Mouse (Mus musculus): ENCODE results near the gene U90926. TPM values are rescaled to one million over a fixed set of nuclear protein-coding genes. Genes with fewer than 3 reads are reported as not detected.
"Not testable (repeated sequence)": the region's sequence is repeated elsewhere in the genome, so short reads cannot be mapped to it uniquely, and the experiment has no call there.

The U90926 gene
- polyA plus RNA-seq, 1 experiment from 2014 or later, result not detected

DNA sequence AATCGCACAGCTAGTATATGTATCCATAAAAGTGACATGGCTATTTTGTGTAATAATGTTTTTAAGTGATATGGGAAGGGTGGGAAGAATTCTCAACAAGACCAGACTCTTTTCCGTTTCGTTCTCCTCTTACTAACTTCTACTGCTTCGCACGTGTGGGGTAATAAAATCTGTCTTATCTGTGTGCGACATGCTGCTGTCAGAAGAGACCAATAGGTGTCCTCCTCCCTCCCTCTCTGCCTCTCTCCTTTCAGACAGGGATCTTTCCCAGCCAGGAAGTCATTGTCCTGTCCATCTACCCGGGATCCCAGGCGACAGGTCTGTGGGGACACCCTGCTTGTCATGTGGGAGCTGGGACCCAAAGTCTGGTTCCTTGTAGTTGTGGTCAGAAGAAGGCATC lies 5.0 kb downstream of the U90926 start:
- H3K4me1 ChIP-seq (replicated peaks), result no peaks in the 10 kb centered on the region
- H3K27me3 ChIP-seq, result no peaks in the 10 kb centered on the region
- no peak overlapping the region for H3K27ac ChIP-seq (replicated peaks)
- H3K9ac ChIP-seq, result no peak overlapping the region
- no peak overlapping the region for H3K4me3 ChIP-seq
- H3K9me3 ChIP-seq, result no peaks in the 10 kb centered on the region
- WGBS, result 75% methylated on average over 8 of the region's 8 CpGs
- no peak for ATAC-seq (ENCODE audit: low read depth)
- H3K36me3 ChIP-seq, result peaks cover 12% of the 10 kb centered on the region
- H3K4me2 ChIP-seq, result no peak overlapping the region

DNA sequence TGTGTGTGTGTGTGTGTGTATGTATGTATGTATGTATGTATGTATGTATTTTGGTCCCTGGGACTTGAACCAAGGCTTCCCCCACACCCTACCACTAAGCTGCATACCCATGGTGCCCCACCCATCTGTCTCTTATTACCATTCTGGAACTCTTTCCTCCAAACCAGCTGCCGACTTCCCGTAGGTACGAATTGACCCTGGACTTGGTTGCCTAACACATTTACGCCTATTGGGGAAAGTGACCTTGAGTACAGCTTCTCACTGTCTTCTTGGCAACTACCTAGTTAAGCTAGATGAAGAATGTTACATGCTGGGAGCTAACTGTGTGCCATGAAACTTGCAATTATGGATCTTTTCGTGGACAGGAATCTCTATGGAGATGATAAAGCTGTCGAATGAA lies 9.1 kb downstream of the U90926 start:
- Histone ChIP-seq H3K9me3 (no peaks in the 10 kb centered on the region), H3K4me1 (replicated peaks) (no peaks in the 10 kb centered on the region), H3K4me3 (no peak overlapping the region), H3K4me2 (no peak overlapping the region), H3K36me3 (peaks cover 49% of the 10 kb centered on the region), H3K27ac (replicated peaks) (no peak overlapping the region), H3K27me3 (no peaks in the 10 kb centered on the region), H3K9ac (no peak overlapping the region)
- WGBS, result 94% methylated on average over 6 of the region's 6 CpGs
- no peak for ATAC-seq (ENCODE audit: low read depth)

DNA sequence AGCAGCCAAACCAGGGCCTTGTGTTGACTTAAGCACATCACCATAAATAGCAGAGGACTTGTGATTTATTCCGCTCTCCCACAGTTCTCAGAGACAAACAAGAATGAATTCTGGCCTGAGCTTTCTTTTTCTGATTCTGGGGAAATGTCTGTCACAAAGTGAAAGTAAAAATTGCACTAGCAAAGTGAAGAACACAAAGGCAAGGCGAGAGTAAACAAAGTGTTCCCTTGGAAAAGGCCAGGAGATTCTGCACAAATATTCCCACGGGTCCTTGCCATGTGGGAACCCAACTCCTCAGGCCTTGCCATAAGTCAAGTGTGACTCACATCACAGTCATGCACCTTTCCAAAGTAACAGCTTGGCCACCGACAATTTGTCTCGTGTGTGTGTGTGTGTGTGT lies 9.5 kb downstream of the U90926 start:
- Histone ChIP-seq H3K9ac (no peak overlapping the region), H3K4me2 (no peak overlapping the region), H3K4me3 (no peak overlapping the region), H3K9me3 (no peaks in the 10 kb centered on the region), H3K36me3 (peaks cover 54% of the 10 kb centered on the region), H3K4me1 (replicated peaks) (no peaks in the 10 kb centered on the region), H3K27ac (replicated peaks) (no peak overlapping the region), H3K27me3 (no peaks in the 10 kb centered on the region)
- WGBS, result 98% methylated on average over 5 of the region's 5 CpGs
- no peak for ATAC-seq (ENCODE audit: low read depth)

DNA sequence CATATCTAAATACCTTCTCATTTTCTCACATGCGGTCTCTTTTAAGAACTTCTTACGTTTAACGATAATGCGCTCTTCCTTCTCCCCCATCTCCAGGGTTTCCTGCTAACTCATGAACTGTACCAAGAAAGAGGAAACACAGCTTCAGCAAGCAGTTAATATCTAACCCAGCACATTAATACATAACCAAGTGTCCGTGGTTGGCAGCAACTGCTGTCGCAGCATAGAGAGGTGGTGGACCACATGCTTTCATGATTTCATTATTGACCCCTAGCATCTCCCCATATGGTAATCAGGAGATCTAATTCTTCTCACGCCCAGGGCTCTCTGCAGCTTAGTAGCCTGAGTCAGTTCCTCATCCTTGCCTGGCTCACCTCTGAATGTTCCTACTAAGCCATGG lies 10.0 kb downstream of the U90926 start:
- peaks cover 58% of the 10 kb centered on the region for H3K36me3 ChIP-seq
- H3K4me1 ChIP-seq (replicated peaks), result no peaks in the 10 kb centered on the region
- H3K9me3 ChIP-seq, result no peaks in the 10 kb centered on the region
- H3K4me2 ChIP-seq, result no peak overlapping the region
- H3K27ac ChIP-seq (replicated peaks), result no peak overlapping the region
- H3K27me3 ChIP-seq, result no peaks in the 10 kb centered on the region
- no peak for ATAC-seq (ENCODE audit: low read depth)
- no peak overlapping the region for H3K4me3 ChIP-seq
- WGBS, result 89% methylated on average over 7 of the region's 7 CpGs
- no peak overlapping the region for H3K9ac ChIP-seq

DNA sequence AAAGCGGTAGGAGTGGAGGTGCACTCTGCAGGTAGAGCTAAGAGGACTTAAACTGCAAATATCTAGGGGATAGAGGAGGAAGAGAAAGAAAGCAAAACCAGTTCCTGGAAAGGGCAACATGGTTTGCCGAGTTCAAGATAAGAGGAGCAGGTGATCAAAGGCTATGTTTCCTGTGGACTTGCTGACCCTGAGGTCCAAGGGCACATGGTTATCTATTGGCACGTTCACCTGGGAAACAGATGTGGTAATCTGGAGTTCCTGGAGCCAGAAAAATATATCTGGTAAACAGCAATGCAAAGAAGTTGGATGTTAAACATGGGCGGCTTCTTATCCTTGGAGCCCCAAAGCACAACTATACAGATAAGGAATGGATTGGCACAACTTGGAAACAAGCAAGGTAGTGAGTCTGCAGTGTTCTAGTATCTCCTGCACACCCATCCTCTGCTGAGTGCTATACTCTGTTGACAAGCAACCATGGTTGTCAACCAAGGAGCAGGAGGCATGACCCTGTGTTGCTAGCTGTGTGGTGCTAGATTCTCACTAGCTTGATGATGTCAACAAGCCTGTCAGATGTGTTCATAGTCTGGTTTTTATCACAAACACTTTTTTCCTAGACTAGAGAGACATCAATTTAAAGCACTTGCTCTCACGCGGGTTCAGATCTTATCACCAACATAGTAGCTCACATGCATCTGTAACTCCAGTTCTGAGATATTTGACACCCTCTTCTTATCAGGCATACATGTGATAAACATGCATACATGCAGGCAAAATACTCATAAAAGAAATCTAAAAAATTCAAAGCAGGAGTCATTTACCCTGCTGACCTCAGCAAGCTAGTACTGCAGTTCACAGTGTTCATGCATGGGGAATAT lies 10.8 kb downstream of the U90926 start:
- Histone ChIP-seq H3K36me3 (peaks cover 66% of the 10 kb centered on the region), H3K27ac (replicated peaks) (no peak overlapping the region), H3K27me3 (no peaks in the 10 kb centered on the region), H3K4me2 (no peak overlapping the region), H3K9ac (no peak overlapping the region), H3K4me3 (no peak overlapping the region), H3K9me3 (no peaks in the 10 kb centered on the region), H3K4me1 (replicated peaks) (no peaks in the 10 kb centered on the region)
- ATAC-seq (ENCODE audit: low read depth), result no peak
- 96% methylated on average over 6 of the region's 6 CpGs for WGBS

DNA sequence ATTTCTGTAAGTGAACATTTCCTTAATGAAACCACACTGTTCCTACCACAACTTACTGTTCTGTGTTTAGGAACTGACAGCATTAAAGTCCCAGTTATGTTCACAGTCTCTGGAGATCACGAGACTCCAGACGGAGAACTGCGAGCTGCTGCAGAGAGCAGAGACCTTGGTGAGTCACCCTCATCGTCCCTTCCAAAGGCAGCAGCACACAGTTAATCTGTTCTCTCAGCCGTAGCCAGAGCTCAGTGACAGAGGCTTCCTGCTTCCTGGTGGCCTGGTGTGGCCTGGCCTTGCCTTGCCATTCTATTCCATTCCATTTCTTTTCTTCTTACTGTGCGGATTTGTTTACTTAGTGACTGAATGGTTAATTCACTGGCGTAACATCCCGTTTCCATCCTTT lies 16.9 kb downstream of the U90926 start:
- H3K9me3 ChIP-seq, result no peaks in the 10 kb centered on the region
- no peak overlapping the region for H3K9ac ChIP-seq
- no peaks in the 10 kb centered on the region for H3K27me3 ChIP-seq
- H3K4me2 ChIP-seq, result no peak overlapping the region
- no peak for ATAC-seq (ENCODE audit: low read depth)
- peaks cover 21% of the 10 kb centered on the region for H3K4me1 ChIP-seq (replicated peaks)
- no peak overlapping the region for H3K4me3 ChIP-seq
- H3K27ac ChIP-seq (replicated peaks), result no peak overlapping the region
- peaks cover 80% of the 10 kb centered on the region for H3K36me3 ChIP-seq
- WGBS, result 72% methylated on average over 8 of the region's 8 CpGs

DNA sequence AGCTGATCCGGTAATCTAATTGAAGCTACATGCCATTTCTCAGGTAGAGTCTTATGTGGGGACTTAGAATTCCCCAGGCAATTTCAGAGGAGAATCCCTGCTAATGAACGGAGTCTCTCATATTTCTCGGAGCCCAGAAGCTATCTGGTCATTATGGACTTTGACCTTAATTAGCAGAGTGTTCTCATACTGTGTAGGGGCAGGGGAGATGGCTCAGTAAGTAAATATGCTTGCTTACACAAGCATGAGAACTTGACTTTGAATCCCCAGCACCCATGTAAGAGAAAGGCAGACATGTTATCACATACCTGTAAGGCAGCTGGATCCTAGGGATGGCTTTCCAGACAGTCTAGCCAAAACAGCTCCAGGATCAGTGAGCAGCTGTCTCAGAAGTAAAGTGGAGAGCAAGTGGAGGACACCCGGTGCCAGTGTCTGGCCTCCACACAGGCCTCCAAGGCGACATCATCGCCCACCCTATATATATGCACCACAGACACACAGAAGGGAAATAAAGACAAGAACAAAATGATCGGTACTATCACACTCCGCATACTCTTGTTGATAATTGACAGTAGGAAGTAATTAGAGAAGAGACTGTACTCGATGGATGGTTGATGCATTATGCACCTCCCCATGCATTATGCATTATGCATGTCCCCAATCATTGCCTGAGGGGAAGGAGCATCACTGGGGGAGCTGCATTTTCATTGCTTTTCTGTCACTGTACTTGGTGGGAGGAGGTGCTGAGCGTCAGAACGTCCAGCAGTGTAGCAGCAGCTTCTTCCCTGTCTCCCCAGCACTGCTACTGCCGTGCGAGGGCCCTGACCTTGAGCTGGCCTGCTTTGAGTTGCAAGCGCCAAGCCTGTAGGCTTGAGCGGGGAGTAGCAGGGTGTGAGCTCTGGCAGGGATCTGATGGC lies 18.1 kb downstream of the U90926 start:
- H3K36me3 ChIP-seq, result peaks cover 82% of the 10 kb centered on the region
- 0 out of 2 replicates have a peak overlapping the region, but pooled peaks have one; percentile 13 for H3K9ac ChIP-seq
- no peak overlapping the region for H3K4me3 ChIP-seq
- WGBS, result 59% methylated on average over 15 of the region's 15 CpGs
- no peaks in the 10 kb centered on the region for H3K9me3 ChIP-seq
- H3K4me1 ChIP-seq (replicated peaks), result peaks cover 21% of the 10 kb centered on the region
- ATAC-seq (ENCODE audit: low read depth), result peak; percentile 77
- H3K4me2 ChIP-seq, result no peak overlapping the region
- peak overlapping the region; percentile 78 for H3K27ac ChIP-seq (replicated peaks)
- H3K27me3 ChIP-seq, result no peaks in the 10 kb centered on the region

DNA sequence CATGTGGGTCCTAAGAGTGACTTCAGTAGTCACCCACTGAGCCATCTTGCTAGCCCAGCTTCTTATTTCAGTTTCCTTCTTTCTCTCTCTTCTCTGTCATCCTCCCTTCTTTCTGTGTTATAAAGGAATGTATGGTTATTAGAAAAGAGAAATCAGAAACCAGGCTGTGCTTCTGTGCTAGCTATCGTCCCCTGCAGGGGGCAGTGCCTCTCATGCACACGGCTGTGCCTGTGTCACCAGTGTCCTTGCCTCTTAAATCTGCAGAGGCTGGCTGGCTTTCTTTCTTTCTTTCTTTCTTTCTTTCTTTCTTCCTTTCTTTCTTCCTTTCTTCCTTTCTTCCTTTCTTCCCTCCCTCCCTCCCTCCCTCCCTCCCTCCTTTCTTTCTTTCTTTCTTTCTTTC lies 19.5 kb downstream of the U90926 start:
- not testable (repeated sequence) for H3K9me3 ChIP-seq; ATAC-seq (ENCODE audit: low read depth); H3K4me2 ChIP-seq; H3K4me3 ChIP-seq; H3K27me3 ChIP-seq; H3K27ac ChIP-seq (replicated peaks); H3K9ac ChIP-seq
- Histone ChIP-seq H3K4me1 (replicated peaks) (peaks cover 21% of the 10 kb centered on the region), H3K36me3 (peaks cover 70% of the 10 kb centered on the region)
- 56% methylated on average over 2 of the region's 2 CpGs for WGBS

DNA sequence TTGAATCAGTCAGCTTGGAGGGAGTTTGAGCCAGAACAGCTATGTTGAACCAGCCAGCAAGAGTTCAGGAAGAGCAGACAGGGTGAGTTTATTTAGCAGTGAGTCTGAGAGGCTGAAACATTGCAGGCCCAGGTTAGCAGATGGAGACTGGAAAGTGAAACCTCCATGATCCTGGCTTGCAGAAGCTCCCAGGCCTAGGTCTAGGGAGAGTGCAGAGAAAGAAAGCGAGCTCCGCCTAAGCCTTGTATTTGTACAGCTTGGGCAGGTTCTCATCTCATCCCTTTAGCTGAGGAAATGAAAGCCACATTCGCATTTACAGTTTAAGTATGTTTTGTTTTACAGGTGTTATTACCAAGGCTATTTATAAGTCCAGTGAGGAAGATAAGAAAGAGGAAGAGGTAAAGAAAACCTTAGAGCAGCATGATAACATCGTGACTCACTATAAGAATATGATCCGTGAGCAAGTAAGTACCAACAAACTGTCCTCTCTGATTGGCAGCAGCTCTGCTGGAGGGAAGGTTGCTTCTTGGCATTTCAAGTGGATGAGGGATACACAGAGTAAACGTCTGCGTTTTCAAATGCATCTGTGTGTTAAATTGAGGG lies 26.2 kb downstream of the U90926 start:
- WGBS, result 97% methylated on average over 7 of the region's 7 CpGs
- H3K4me1 ChIP-seq (replicated peaks), result no peaks in the 10 kb centered on the region
- no peak overlapping the region for H3K27ac ChIP-seq (replicated peaks)
- peaks cover 72% of the 10 kb centered on the region for H3K36me3 ChIP-seq
- no peak for ATAC-seq (ENCODE audit: low read depth)
- 0 out of 2 replicates have a peak, but pooled peaks cover 5% of the 10 kb centered on the region for H3K9me3 ChIP-seq
- H3K4me3 ChIP-seq, result no peak overlapping the region
- H3K27me3 ChIP-seq, result no peaks in the 10 kb centered on the region
- H3K9ac ChIP-seq, result no peak overlapping the region
- H3K4me2 ChIP-seq, result no peak overlapping the region

DNA sequence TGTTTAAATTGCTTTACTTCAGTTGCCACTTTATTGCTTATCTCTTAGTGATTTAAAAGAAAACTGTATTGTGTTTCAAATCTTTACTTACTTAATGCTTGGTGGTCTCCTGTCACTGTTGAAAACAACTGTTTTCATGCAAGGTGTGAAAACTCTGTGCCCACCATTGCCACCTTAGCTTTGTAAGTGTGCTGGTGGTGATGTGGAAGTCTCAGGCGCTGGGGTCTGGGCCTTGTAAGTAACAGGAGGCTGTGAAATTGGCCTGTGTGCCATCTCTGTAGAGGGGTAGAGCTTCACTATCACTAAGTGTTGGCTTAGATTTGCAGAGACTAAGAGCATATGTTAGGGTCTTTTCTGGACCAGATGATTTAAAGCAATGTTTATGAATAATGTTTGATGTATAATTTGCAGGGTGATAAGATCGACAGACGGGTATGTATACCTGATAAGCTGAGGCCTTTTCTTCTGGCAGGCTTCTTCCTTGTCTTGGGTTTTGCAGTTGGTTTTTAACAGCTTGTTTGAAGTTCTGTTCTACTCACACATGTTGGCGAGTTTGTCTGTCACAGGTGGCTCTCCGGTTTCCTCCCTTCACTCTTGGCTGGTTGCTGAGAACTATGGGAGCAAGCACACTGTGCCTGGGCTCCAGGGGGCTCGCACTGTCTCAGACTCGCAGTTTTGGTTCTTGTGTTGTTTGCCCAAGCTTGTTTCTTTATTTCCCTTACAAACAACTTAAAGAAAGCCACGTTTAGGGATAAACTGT lies 32.0 kb downstream of the U90926 start:
- Histone ChIP-seq H3K9me3 (no peaks in the 10 kb centered on the region), H3K36me3 (peaks cover 76% of the 10 kb centered on the region), H3K27me3 (no peaks in the 10 kb centered on the region), H3K4me2 (no peak overlapping the region), H3K4me3 (no peak overlapping the region), H3K27ac (replicated peaks) (no peak overlapping the region), H3K4me1 (replicated peaks) (no peaks in the 10 kb centered on the region), H3K9ac (no peak overlapping the region)
- WGBS, result 91% methylated on average over 8 of the region's 8 CpGs
- no peak for ATAC-seq (ENCODE audit: low read depth)

DNA sequence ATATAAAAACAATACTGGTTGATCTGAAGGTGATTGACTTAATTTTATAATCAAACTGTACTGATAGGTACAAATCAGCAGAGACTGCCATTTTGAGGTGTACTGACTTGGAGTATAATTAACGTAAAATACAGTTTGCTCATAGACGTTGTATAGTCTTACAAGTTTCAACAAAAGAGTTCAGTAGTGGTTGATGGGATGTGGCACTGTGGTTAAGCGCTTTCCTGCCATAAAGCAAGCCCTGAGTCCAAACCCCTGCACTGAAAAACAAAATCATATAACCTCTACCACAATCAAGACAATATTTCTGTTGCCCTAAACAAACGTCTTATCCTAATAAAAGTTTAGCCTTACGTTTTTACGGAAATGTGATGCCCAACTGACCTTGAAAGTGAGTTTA lies 49.2 kb downstream of the U90926 start:
- Histone ChIP-seq H3K9ac (no peak overlapping the region), H3K4me2 (no peak overlapping the region), H3K4me1 (replicated peaks) (no peaks in the 10 kb centered on the region), H3K4me3 (no peak overlapping the region), H3K9me3 (no peaks in the 10 kb centered on the region), H3K27ac (replicated peaks) (no peak overlapping the region), H3K36me3 (peaks cover 50% of the 10 kb centered on the region), H3K27me3 (no peaks in the 10 kb centered on the region)
- ATAC-seq (ENCODE audit: low read depth), result no peak
- WGBS, result 93% methylated on average over 6 of the region's 6 CpGs
